Mouse (Mus musculus): ENCODE results near the gene Ciao2a. TPM values are rescaled to one million over a fixed set of nuclear protein-coding genes. Genes with fewer than 3 reads are reported as not detected.

The Ciao2a gene
- total RNA-seq, 2 experiments from 2014 or later, result 36.8 to 120 TPM

Other genes with a start within 250 kb of the Ciao2a start
- 85.4 and 127 TPM in 2 replicates for gene Pclaf, start 236.4 kb upstream of the Ciao2a start, total RNA-seq (2015; ENCODE audit: low replicate concordance)
- gene Pclaf, start 236.4 kb upstream of the Ciao2a start, total RNA-seq (2017; ENCODE audit: low replicate concordance), result 132 and 204 TPM in 2 replicates
- gene Trip4, start 217.8 kb upstream of the Ciao2a start, total RNA-seq (2015; ENCODE audit: low replicate concordance), result 9.2 and 10.8 TPM in 2 replicates
- gene Trip4, start 217.8 kb upstream of the Ciao2a start, total RNA-seq (2017; ENCODE audit: low replicate concordance), result 10.1 and 13.3 TPM in 2 replicates
- gene Csnk1g1, start 217.7 kb upstream of the Ciao2a start, total RNA-seq (2015; ENCODE audit: low replicate concordance), result 11.7 and 25.9 TPM in 2 replicates
- 15.9 and 29.7 TPM in 2 replicates for gene Csnk1g1, start 217.7 kb upstream of the Ciao2a start, total RNA-seq (2017; ENCODE audit: low replicate concordance)
- gene Ppib, start 66.4 kb upstream of the Ciao2a start, total RNA-seq (2015; ENCODE audit: low replicate concordance), result 181 and 260 TPM in 2 replicates
- 219 and 274 TPM in 2 replicates for gene Ppib, start 66.4 kb upstream of the Ciao2a start, total RNA-seq (2017; ENCODE audit: low replicate concordance)
- 179 and 188 TPM in 2 replicates for gene Snx22, start 56.9 kb upstream of the Ciao2a start, total RNA-seq (2015; ENCODE audit: low replicate concordance)
- gene Snx22, start 56.9 kb upstream of the Ciao2a start, total RNA-seq (2017; ENCODE audit: low replicate concordance), result 123 and 145 TPM in 2 replicates
- 67.1 and 84.0 TPM in 2 replicates for gene Snx1, start within 50 bp of the Ciao2a start, total RNA-seq (2015; ENCODE audit: low replicate concordance)
- gene Snx1, start within 50 bp of the Ciao2a start, total RNA-seq (2017; ENCODE audit: low replicate concordance), result 81.5 and 97.5 TPM in 2 replicates
- 19.8 and 31.0 TPM in 2 replicates for gene Dapk2, start 31.6 kb downstream of the Ciao2a start, total RNA-seq (2015; ENCODE audit: low replicate concordance)
- 25.5 and 51.6 TPM in 2 replicates for gene Dapk2, start 31.6 kb downstream of the Ciao2a start, total RNA-seq (2017; ENCODE audit: low replicate concordance)
- 454 and 527 TPM in 2 replicates for gene Herc1, start 223.8 kb downstream of the Ciao2a start, total RNA-seq (2015; ENCODE audit: low replicate concordance)
- 839 and 902 TPM in 2 replicates for gene Herc1, start 223.8 kb downstream of the Ciao2a start, total RNA-seq (2017; ENCODE audit: low replicate concordance)

Data from erythroid progenitor cell, adult 5-6 weeks (primary cell).